Mouse (Mus musculus) intestine, embryonic 15.5 days (tissue): ENCODE data around the gene Pmm2. TPM values are rescaled to one million over a fixed set of nuclear protein-coding genes. Genes with fewer than 3 reads are reported as not detected.
A peak's percentile ranks its signal among the peaks of the same experiment; 100 is the strongest.

Source experiments
- ATAC-seq: fragments of 200-750 bp; cut with Nextera tagmentation; 2 replicates; pipeline ENCODE4 v1.8.0; 2017; ENCODE audit warnings: moderate TSS enrichment, moderate library complexity
- H3K27ac ChIP-seq: fragments of 300-500 bp; sonication (generic); 2 replicates; pipeline ENCODE4 v1.5.1; 2015; ENCODE audit warnings: mild to moderate bottlenecking, inconsistent platforms
- H3K27me3 ChIP-seq: fragments of 300-500 bp; sonication (generic); replicated peaks from 2 replicates; pipeline ENCODE4 v1.6.1; 2015; ENCODE audit warnings: inconsistent platforms
- H3K36me3 ChIP-seq: fragments of 300-500 bp; sonication (generic); 2 replicates; pipeline ENCODE4 v1.6.1; 2015; ENCODE audit warnings: inconsistent platforms
- H3K4me1 ChIP-seq: fragments of 300-500 bp; sonication (generic); replicated peaks from 2 replicates; pipeline ENCODE4 v1.6.1; 2015; ENCODE audit warnings: inconsistent platforms
- H3K4me2 ChIP-seq: fragments of 300-500 bp; sonication (generic); replicated peaks from 2 replicates; pipeline ENCODE4 v1.6.1; 2015; ENCODE audit warnings: mild to moderate bottlenecking, inconsistent platforms
- H3K4me3 ChIP-seq: fragments of 300-500 bp; sonication (generic); replicated peaks from 2 replicates; pipeline ENCODE4 v1.5.1; 2015; ENCODE audit warnings: inconsistent platforms
- H3K9ac ChIP-seq: fragments of 300-500 bp; sonication (generic); 2 replicates; pipeline ENCODE4 v1.6.1; 2015; ENCODE audit warnings: inconsistent platforms
- H3K9me3 ChIP-seq: fragments of 300-500 bp; sonication (generic); 2 replicates; pipeline ENCODE4 v1.6.1; 2016; ENCODE audit warnings: inconsistent platforms
- WGBS: fragments of 180-500 bp; shearing (Covaris S2); methylation state at CpG from one replicate; pipeline ENCODE4 v1.1.7; 2015; 5-methylcytosine and 5-hydroxymethylcytosine counted together
- polyA plus RNA-seq: library from polyadenylated mRNA; unstranded; fragments of >200 nt; fragmentation: Nextera tagmentation; extraction: Ambion mirVana; gene quantifications from 2 replicates; pipeline ENCODE4 v1.2.1, GENCODE M21; 2015

Gene Pmm2
- 92.0 and 98.9 TPM in 2 replicates for polyA plus RNA-seq

DNA sequence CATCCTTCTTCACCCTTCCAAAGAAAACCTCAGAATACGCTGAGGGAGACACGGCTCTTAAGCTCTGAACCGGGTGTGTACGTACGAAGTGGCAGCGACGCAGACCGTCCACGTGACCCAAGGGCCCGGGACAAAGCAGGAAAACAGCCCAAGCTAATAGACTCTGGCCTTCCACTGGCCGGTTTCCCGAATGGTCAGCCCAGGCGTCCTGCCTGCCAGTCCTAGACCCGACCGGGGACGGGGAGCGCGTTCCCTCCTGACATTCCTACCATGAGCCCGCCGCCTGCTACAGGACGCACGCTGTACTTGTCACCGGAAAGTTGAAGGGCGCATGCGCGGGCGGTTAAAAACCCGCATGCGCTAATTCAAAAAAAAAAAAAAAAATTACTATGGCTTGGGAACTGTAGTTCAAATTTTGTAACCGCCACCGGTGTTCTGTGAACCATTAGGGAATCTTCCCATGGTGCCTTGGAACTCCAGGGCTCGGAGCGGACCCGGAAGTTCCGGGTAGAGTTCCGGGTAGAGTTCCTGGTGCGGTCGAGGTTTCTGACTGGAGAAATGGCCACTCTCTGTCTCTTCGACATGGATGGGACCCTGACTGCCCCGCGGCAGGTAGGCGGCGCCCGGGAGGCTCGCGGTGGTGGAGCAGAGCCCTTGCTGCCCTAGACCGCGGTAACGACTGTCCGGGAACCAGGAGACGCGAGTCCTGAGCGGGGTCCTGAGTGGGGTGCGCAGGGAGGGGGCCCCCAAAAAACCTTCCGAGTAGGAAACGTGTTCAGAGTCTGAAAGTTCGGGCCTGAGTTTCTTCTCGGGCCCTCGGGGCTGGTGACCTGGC lies at the start of gene Pmm2, which contains the start of gene Tmem186:
Gene Pmm2 (plus strand): TSS at position 458 of the 835 bp plus-strand sequence.
Gene Tmem186 (minus strand): TSS at position 496 of the 835 bp plus-strand sequence.
- ATAC-seq, result peak; percentile 92
- no peaks in the 10 kb centered on the region for H3K9me3 ChIP-seq
- peak within 1 kb of the TSS; percentile 92 for H3K27ac ChIP-seq
- H3K27me3 ChIP-seq, result no peaks in the 10 kb centered on the region
- H3K36me3 ChIP-seq, result peaks cover 10% of the 10 kb centered on the region; the same call in 1 of the 2 replicates
- WGBS, result under 1% methylated on average over 59 of the region's 59 CpGs
- H3K9ac ChIP-seq, result peak within 1 kb of the TSS; percentile 89
- H3K4me3 ChIP-seq, result peak within 1 kb of the TSS; percentile 78
- H3K4me2 ChIP-seq, result peak within 1 kb of the TSS; percentile 64
- H3K4me1 ChIP-seq, result peaks cover 23% of the 10 kb centered on the region

DNA sequence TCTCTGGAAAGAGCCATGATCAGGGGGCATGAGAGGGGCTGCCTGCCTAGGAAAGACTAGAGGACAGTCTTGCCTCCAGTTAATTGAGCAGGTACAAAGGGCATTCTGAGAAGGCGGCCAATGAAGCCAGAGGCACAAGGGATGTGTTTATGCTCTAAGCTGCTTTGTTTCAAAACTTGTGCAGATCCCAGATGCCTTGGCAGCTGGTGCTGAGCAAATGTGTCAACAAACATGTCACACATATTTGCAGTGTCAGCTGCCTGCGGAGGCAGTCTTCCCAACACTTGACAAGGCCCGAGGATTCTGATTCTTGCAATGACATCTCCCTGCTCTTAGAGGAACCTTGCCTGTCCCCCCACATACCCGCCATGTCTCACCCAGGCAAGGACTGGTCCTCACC lies 42.1 kb upstream of the Pmm2 start:
- Histone ChIP-seq H3K27me3 (no peaks in the 10 kb centered on the region), H3K4me1 (no peaks in the 10 kb centered on the region), H3K4me3 (no peak overlapping the region), H3K4me2 (no peak overlapping the region), H3K27ac (no peak overlapping the region), H3K9me3 (no peaks in the 10 kb centered on the region), H3K9ac (no peak overlapping the region), H3K36me3 (no peaks in the 10 kb centered on the region)
- 60% methylated on average over 4 of the region's 4 CpGs for whole genome bisulfite sequencing
- no peak for ATAC-seq

DNA sequence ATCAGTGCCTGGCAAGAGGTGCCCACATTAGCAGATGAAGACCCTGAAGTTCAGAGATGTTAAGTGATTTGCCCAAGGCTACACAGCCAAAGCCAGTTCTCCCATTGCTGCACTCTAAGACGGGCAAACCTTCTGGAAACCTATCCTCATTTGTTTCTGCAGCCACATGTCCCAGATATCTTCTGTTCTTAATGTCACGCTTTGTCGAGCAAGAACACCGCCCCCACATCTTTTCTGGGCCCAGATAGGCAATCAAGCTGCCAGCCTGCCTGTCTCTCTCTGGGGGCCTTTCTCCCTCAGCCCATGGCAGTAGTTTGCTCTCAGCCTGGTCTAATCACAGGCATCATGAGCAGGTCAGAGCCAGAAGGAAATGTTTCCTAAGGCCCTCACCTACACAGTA lies 41.1 kb upstream of the Pmm2 start:
- Histone ChIP-seq H3K27ac (no peak overlapping the region), H3K4me3 (no peak overlapping the region), H3K9ac (no peak overlapping the region), H3K4me1 (no peaks in the 10 kb centered on the region), H3K27me3 (no peaks in the 10 kb centered on the region), H3K9me3 (no peaks in the 10 kb centered on the region), H3K4me2 (no peak overlapping the region), H3K36me3 (no peaks in the 10 kb centered on the region)
- 88% methylated on average over 4 of the region's 4 CpGs for WGBS
- no peak for ATAC-seq

DNA sequence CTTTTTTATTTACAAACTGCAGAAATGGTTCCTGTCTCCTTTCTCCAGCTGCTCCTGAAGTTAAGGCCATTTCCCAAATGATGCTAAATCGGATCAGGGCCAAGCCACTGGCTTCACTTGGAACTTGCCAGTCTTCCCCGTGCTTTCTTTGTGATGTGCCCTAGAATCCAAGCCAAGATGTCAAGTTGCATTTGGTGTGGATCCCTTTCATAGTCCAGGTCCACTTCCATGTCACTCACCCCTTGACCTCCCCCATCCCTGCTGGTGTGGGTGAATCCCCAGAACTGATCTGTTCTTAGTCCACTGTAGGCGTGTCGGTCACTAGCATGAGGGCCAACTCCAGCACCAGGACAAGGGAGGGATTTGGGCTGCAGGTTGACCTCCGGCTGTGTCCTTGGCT lies 40.0 kb upstream of the Pmm2 start:
- Histone ChIP-seq H3K9me3 (no peaks in the 10 kb centered on the region), H3K27ac (no peak overlapping the region), H3K27me3 (no peaks in the 10 kb centered on the region), H3K4me3 (no peak overlapping the region), H3K4me1 (0 out of 2 replicates have a peak, but pooled peaks cover 3% of the 10 kb centered on the region), H3K4me2 (no peak overlapping the region), H3K36me3 (no peaks in the 10 kb centered on the region), H3K9ac (no peak overlapping the region)
- WGBS, result 90% methylated on average over 5 of the region's 5 CpGs
- no peak for ATAC-seq

DNA sequence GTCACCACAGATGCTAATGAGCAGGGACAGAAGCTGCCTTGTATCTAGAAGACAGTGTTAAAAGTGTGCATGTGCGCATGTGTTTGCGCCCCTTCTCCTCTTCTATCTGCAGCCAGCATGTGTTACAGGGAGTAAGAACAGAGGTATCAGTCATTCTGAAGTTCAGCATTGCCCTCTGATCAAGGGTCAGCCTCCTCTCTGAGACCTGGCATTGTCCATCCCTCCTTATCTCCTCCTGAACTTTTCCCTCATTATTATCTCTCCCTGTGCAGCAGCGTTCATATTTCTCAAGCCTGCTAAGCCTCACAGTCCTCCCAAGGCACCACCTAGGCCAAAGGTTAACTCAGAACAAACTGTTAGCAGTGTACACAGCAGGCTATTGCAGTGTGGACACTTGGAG lies 33.7 kb upstream of the Pmm2 start:
- Histone ChIP-seq H3K27ac (peak overlapping the region; percentile 42), H3K9ac (no peak overlapping the region), H3K27me3 (no peaks in the 10 kb centered on the region), H3K36me3 (peaks cover 4% of the 10 kb centered on the region; the same call in 1 of the 2 replicates), H3K4me3 (no peak overlapping the region), H3K4me1 (0 out of 2 replicates have a peak, but pooled peaks cover 3% of the 10 kb centered on the region), H3K4me2 (no peak overlapping the region), H3K9me3 (no peaks in the 10 kb centered on the region)
- WGBS, result 51% methylated on average over 3 of the region's 3 CpGs
- ATAC-seq, result peak; percentile 92

DNA sequence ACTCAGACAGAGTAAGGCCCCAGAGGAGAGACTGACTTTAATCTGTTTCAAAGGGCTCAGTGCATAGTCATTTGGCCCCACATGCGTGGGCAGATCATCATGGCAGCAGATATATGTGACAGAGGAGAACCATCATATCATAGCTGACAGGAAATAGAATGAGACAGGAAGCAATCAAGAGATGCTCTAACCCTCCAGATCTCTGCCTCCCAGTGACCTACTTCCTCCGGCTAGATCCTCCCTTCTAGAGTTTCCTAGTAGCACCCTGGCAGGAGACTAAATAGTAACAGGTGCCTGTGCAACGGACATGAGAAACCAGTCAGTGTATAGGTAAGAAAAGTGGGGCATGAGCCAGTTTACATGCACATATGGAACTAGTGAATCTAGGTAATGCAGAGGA lies 27.1 kb upstream of the Pmm2 start:
- Histone ChIP-seq H3K27ac (no peak overlapping the region), H3K27me3 (no peaks in the 10 kb centered on the region), H3K4me3 (no peak overlapping the region), H3K36me3 (peaks cover 8% of the 10 kb centered on the region), H3K4me2 (no peak overlapping the region), H3K9me3 (no peaks in the 10 kb centered on the region), H3K4me1 (no peaks in the 10 kb centered on the region), H3K9ac (no peak overlapping the region)
- WGBS, result 84% methylated on average over 3 of the region's 3 CpGs
- ATAC-seq, result no peak

DNA sequence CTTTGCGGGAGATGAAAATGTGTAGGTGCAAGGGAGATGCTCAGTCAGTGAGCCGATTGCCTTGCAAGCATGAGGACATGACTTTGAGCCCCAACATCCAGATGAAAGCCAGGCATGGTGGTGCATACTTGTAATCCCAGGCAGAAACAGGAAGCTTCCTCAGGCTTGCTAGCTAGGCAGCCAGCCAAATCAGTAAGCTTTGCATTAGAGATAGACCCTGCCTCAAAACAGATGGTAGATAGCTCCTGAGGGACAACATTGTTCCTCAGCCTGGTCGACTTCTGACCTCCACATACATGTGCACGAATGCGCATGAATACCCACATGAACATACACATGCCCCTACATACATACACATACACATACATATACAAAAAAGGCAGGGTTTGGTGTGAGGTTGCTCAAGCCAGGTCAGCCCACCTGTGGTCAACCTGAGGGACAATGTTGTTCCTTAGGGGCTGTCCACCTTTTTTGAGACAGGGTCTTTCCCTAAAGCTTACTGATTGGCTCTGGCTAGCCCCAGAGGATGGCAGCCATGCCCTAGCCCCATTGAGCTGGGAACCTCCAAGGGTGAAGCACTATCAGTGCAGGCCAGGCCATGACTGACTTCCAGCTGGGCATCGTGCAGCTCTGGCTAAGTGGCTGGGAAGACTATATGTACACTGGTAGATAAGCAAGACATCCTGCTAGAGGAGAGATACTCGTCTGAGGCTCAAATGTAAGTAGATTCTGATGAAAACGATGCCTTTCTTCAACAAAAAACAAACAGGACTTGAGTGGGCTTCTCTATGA lies 25.1 kb upstream of the Pmm2 start:
- no peak overlapping the region for H3K4me2 ChIP-seq
- no peak overlapping the region for H3K9ac ChIP-seq
- no peaks in the 10 kb centered on the region for H3K4me1 ChIP-seq
- WGBS, result 83% methylated on average over 8 of the region's 8 CpGs
- no peaks in the 10 kb centered on the region for H3K27me3 ChIP-seq
- peaks cover 7% of the 10 kb centered on the region; the same call in 1 of the 2 replicates for H3K36me3 ChIP-seq
- H3K4me3 ChIP-seq, result no peak overlapping the region
- H3K9me3 ChIP-seq, result no peaks in the 10 kb centered on the region
- no peak overlapping the region for H3K27ac ChIP-seq
- peak; percentile 68; the same call in 1 of the 2 replicates for ATAC-seq

DNA sequence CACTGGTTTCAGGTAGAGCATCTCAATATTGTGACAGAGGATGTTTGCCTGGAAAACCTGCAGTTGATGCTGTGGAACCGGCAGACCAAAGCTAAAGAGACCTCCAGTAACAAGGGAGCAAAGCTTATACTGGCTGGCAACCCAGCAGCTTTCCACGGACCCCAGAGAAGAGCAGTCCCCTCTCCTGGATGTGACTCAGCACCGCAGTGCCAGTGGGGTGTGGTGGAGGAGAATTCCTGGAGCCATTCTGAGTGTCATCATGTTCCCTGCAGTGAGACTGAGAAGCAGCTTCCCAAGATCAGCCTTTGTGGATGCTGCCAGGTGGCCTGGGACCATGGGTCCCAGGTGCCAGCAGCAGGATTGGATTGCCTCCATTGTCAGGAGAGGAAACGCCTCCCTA lies 24.4 kb upstream of the Pmm2 start:
- Histone ChIP-seq H3K9me3 (no peaks in the 10 kb centered on the region), H3K27me3 (no peaks in the 10 kb centered on the region), H3K27ac (no peak overlapping the region), H3K4me2 (no peak overlapping the region), H3K36me3 (peaks cover 7% of the 10 kb centered on the region; the same call in 1 of the 2 replicates), H3K4me3 (no peak overlapping the region), H3K4me1 (no peaks in the 10 kb centered on the region), H3K9ac (no peak overlapping the region)
- ATAC-seq, result no peak; the same call in 1 of the 2 replicates
- 82% methylated on average over 4 of the region's 4 CpGs for WGBS

DNA sequence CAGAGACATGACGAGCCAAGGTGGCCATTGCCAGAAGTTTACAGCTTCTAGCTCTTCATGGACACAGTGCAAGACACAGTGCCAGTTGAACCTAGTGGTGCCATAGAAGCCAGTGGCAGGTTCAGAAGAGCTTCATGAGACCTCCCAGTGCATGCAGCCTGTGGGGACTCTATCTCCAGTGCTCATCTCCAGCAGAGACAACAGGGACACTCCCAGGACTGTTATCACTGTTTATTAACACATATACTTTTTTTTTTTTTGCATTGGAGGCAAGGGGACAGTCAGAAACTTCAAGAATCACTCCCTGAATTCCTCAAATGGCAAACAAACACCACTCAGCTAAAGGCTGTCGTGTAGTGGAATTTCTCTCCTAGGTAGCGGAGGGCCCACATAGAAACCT lies 24.0 kb upstream of the Pmm2 start:
- Histone ChIP-seq H3K9ac (no peak overlapping the region), H3K36me3 (peaks cover 7% of the 10 kb centered on the region; the same call in 1 of the 2 replicates), H3K27me3 (no peaks in the 10 kb centered on the region), H3K4me3 (no peak overlapping the region), H3K4me2 (no peak overlapping the region), H3K4me1 (no peaks in the 10 kb centered on the region), H3K9me3 (no peaks in the 10 kb centered on the region), H3K27ac (no peak overlapping the region)
- no peak for ATAC-seq
- 83% methylated on average over 3 of the region's 3 CpGs for WGBS

DNA sequence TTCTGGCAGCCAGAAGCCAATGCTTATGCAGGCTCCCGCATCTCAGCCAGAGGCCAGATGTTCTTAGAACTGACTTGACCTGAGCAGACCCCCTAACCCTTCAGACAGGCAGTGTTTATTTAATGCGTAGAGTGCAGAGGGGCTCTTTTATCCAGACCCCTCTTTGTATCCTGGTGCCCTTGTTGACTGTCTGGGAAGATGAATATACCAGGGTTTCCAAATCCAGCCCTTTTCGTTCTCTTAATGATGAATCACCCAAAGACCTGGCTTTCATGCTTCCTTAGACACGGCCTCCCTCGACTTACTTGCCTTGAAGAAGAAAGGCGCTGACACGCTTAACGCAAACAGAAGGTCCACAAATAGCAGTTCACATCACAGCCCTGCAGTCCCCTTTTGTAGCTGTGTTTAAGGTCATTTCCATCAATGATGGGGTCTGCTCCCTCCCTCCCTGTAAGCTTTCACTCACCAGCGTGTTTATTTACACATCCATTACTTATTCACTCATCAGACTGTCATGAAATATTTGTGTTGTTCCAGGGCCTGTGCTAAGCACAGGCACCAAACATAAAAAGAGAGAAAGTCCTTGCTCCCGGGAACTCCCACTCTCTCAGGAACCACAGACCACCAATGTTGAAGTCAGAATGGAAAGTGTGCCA lies 17.7 kb upstream of the Pmm2 start:
- 23% methylated on average over 10 of the region's 10 CpGs for WGBS
- H3K9ac ChIP-seq, result no peak overlapping the region
- H3K9me3 ChIP-seq, result no peaks in the 10 kb centered on the region
- no peak overlapping the region for H3K4me2 ChIP-seq
- no peaks in the 10 kb centered on the region for H3K27me3 ChIP-seq
- H3K4me1 ChIP-seq, result peaks cover 12% of the 10 kb centered on the region; the same call in 1 of the 2 replicates
- H3K4me3 ChIP-seq, result no peak overlapping the region
- ATAC-seq, result peak; percentile 35; the same call in 1 of the 2 replicates
- H3K27ac ChIP-seq, result peak overlapping the region; percentile 13; the same call in 1 of the 2 replicates
- no peaks in the 10 kb centered on the region for H3K36me3 ChIP-seq

DNA sequence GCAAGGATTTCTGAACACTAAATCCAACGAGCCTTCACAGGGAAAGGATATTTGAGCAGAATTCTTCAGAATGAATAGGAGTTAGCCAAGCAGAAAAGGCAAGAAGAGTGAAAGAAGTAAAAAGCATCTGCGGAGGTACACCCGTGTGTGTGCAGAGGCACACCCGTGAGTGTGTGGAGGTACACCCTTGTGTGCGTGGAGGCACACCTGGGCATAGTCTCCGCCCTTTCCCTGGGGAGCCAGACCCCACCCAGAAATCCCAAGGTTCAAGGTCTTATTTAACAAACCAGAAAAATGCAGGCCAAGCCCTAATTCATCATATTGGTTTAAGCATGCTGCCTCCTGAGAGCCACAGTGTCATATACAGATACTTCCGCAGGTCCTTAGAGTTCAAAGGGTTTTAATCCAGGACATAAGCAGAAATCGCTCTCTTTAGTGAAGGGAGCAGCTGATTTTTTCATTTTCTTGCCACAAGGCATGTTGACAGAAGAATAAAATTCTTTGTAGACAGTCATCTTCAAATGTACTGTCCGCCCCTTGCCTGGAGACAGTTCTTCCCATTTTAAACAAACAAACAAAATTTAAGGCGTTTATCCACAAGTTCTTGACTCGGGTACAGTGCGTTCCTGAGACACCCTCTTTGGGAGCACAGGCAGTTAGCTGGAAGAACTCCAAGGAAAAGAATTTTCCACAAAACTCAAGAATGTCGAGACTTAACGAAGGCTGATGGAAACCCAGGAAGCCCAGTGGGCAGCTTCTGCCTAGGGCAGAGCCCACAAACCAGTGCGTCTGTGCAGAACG lies 17.0 kb upstream of the Pmm2 start:
- H3K4me2 ChIP-seq, result no peak overlapping the region
- no peak overlapping the region for H3K4me3 ChIP-seq
- H3K27me3 ChIP-seq, result no peaks in the 10 kb centered on the region
- H3K36me3 ChIP-seq, result no peaks in the 10 kb centered on the region
- peak overlapping the region; percentile 13 for H3K27ac ChIP-seq
- no peak overlapping the region for H3K9ac ChIP-seq
- no peaks in the 10 kb centered on the region for H3K9me3 ChIP-seq
- WGBS, result 45% methylated on average over 16 of the region's 16 CpGs
- peaks cover 12% of the 10 kb centered on the region; the same call in 1 of the 2 replicates for H3K4me1 ChIP-seq
- ATAC-seq, result peak; percentile 89
